Mouse (Mus musculus): ENCODE data around the gene 2210016L21Rik.

The 2210016L21Rik gene

GRCm38 (mm10) chr5:114979250-114980121, 37.5 kb downstream of the 2210016L21Rik start:
- DNase-seq (ENCODE audit: low read depth) = peak; percentile 67

GRCm38 (mm10) chr5:114980122-114980748, 38.3 kb downstream of the 2210016L21Rik start:
- DNase-seq (ENCODE audit: low read depth) = no peak

GRCm38 (mm10) chr5:114982001-114982400, 40.0 kb downstream of the 2210016L21Rik start:
- DNase-seq (ENCODE audit: low read depth) = no peak

GRCm38 (mm10) chr5:114985074-114985473, 43.1 kb downstream of the 2210016L21Rik start:
- DNase-seq (ENCODE audit: low read depth) = no peak

- no peak for DNase-seq (ENCODE audit: low read depth)
Observed at GRCm38 (mm10) chr5:114996447-114996846, 54.5 kb downstream of the 2210016L21Rik start.

- no peak for DNase-seq (ENCODE audit: low read depth)
Observed at GRCm38 (mm10) chr5:114997327-114997726, 55.4 kb downstream of the 2210016L21Rik start.
